Mouse (Mus musculus): ENCODE data around the gene Ppp2r5a. TPM values are rescaled to one million over a fixed set of nuclear protein-coding genes. Genes with fewer than 3 reads are reported as not detected.

Gene Ppp2r5a
- total and polyA plus RNA-seq, 3 experiments: 40.3 to 96.7 (median 62.0) TPM

DNA sequence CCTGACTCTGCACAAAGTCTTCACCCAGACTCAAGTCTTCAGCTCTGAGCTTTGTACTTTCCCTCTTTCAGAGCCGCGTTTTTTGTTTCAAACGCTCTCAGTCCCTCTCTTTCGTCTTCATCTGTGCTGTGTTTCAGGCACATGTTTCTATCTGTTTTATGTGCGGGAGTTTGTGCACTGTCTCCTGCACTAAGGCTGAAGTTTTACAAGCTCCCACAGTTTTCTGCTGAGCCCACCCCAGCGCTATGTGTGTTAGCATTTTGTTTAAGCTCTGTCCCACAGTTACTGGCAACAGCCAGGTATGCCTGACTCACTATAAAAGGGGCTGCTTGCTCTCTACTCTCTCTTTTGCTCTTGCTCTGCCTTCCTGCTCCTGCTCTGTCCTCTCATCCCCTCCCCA lies 16.3 kb upstream of the Ppp2r5a start:
- in situ Hi-C loops (cut with MboI; ENCODE audit: low pct_ligation_motif_present, low pct_unique_long_range_greater_than_20kb, low sequenced_read_pairs) (no loop called here), dilution Hi-C loops (cut with MboI; ENCODE audit: extremely low pct_ligation_motif_present, extremely low pct_unique_long_range_greater_than_20kb, low sequenced_read_pairs) (no loop called here)
- no peak overlapping the region for H3K9ac ChIP-seq (ENCODE audit: insufficient read depth, low read depth)
- no peaks in the 10 kb centered on the region for H3K36me3 ChIP-seq (replicated peaks in 1 of 2; ENCODE audit: control insufficient read depth in 1 of 2, insufficient read depth in 1 of 2, low read length in 1 of 2)
- TF ChIP-seq ZNF384 (IDR thresholded peaks at IDR 0.05; ENCODE audit: low read depth, low read length): no peak
- TF ChIP-seq MXI1 (IDR thresholded peaks at IDR 0.05; ENCODE audit: low read depth, low read length): no peak
- TF ChIP-seq PAX5 (IDR thresholded peaks at IDR 0.05; ENCODE audit: low read length): no peak
- TF ChIP-seq TBP (conservative IDR thresholded peaks at IDR 0.05; ENCODE audit: low read depth, low read length): no peak
- no peak for TF ChIP-seq MAFK (IDR thresholded peaks at IDR 0.05; ENCODE audit: insufficient replicate concordance, low read length)
- TF ChIP-seq MAX (IDR thresholded peaks at IDR 0.05; ENCODE audit: low read length): no peak
- TF ChIP-seq HCFC1 (IDR thresholded peaks at IDR 0.05; ENCODE audit: low read depth, low read length): no peak
- TF ChIP-seq ELF1 (IDR thresholded peaks at IDR 0.05; ENCODE audit: low read depth, low read length): no peak
- TF ChIP-seq MYC (IDR thresholded peaks at IDR 0.05; ENCODE audit: low read depth, low read length): no peak
- no peak for TF ChIP-seq GABPA (IDR thresholded peaks at IDR 0.05; ENCODE audit: insufficient replicate concordance, low read depth, low read length)
- no peak for TF ChIP-seq CHD1 (IDR thresholded peaks at IDR 0.05; ENCODE audit: low read depth, low read length)
- TF ChIP-seq EP300 (IDR thresholded peaks at IDR 0.05; ENCODE audit: low read length): no peak
- no peak overlapping the region for H3K4me3 ChIP-seq (replicated peaks in 1 of 3; ENCODE audit: low read depth in 2 of 3, low read length in 2 of 3, poor library complexity in 1 of 3)
- H3K9me3 ChIP-seq (replicated peaks; ENCODE audit: low read length): no peaks in the 10 kb centered on the region
- H3K27ac ChIP-seq (ENCODE audit: insufficient read depth, low read depth): no peak overlapping the region
- DNase-seq (ENCODE audit: extremely low read depth): no peak
- H3K4me1 ChIP-seq (ENCODE audit: control insufficient read depth in 1 of 2, insufficient read depth in 2 of 2): peaks cover 7 to 37% of the 10 kb centered on the region in 2 experiments; a peak in 3 of 4 replicates
- H3K79me2 ChIP-seq (replicated peaks; ENCODE audit: control insufficient read depth, extremely low read depth, insufficient read depth, poor library complexity, severe bottlenecking): no peaks in the 10 kb centered on the region
- H3K4me2 ChIP-seq (ENCODE audit: insufficient read depth, low read depth, poor library complexity, severe bottlenecking): no peak overlapping the region
- H3K27me3 ChIP-seq (replicated peaks): no peaks in the 10 kb centered on the region

- dilution Hi-C loops (cut with MboI; ENCODE audit: extremely low pct_ligation_motif_present, extremely low pct_unique_long_range_greater_than_20kb, low sequenced_read_pairs): no loop called here
- H3K27ac ChIP-seq (ENCODE audit: insufficient read depth, low read depth): no peak overlapping the region
- H3K36me3 ChIP-seq (replicated peaks in 1 of 2; ENCODE audit: control insufficient read depth in 1 of 2, insufficient read depth in 1 of 2, low read length in 1 of 2): no peaks in the 10 kb centered on the region
- H3K27me3 ChIP-seq (replicated peaks): no peaks in the 10 kb centered on the region
- no peaks in the 10 kb centered on the region for H3K9me3 ChIP-seq (replicated peaks; ENCODE audit: low read length)
- TF ChIP-seq MEF2A (IDR thresholded peaks at IDR 0.05; ENCODE audit: borderline replicate concordance, low read depth, low read length) (no peak), BHLHE40 (IDR thresholded peaks at IDR 0.05; ENCODE audit: low read depth, low read length) (no peak), USF1 (IDR thresholded peaks at IDR 0.05; ENCODE audit: low read depth, low read length) (no peak), NRF1 (IDR thresholded peaks at IDR 0.05; ENCODE audit: low read depth, low read length) (no peak), SIN3A (IDR thresholded peaks at IDR 0.05; ENCODE audit: low read length) (no peak), PAX5 (IDR thresholded peaks at IDR 0.05; ENCODE audit: low read length) (no peak), ZNF384 (IDR thresholded peaks at IDR 0.05; ENCODE audit: low read depth, low read length) (no peak), MAZ (IDR thresholded peaks at IDR 0.05; ENCODE audit: low read depth, low read length) (no peak), MAFK (IDR thresholded peaks at IDR 0.05; ENCODE audit: insufficient replicate concordance, low read length) (no peak), MYC (IDR thresholded peaks at IDR 0.05; ENCODE audit: low read depth, low read length) (no peak), SMC3 (IDR thresholded peaks at IDR 0.05; ENCODE audit: low read depth, low read length) (no peak), IRF4 (IDR thresholded peaks at IDR 0.05; ENCODE audit: low read depth, low read length) (no peak), RCOR1 (conservative IDR thresholded peaks at IDR 0.05; ENCODE audit: low read depth, low read length) (no peak), TBP (conservative IDR thresholded peaks at IDR 0.05; ENCODE audit: low read depth, low read length) (no peak)
- no peak overlapping the region for H3K4me3 ChIP-seq (replicated peaks in 1 of 3; ENCODE audit: low read depth in 2 of 3, low read length in 2 of 3, poor library complexity in 1 of 3)
- no peak for DNase-seq (ENCODE audit: extremely low read depth)
- H3K79me2 ChIP-seq (replicated peaks; ENCODE audit: control insufficient read depth, extremely low read depth, insufficient read depth, poor library complexity, severe bottlenecking): no peaks in the 10 kb centered on the region
- no peak overlapping the region for H3K9ac ChIP-seq (ENCODE audit: insufficient read depth, low read depth)
- in situ Hi-C loops (cut with MboI; ENCODE audit: low pct_ligation_motif_present, low pct_unique_long_range_greater_than_20kb, low sequenced_read_pairs): no loop called here
- no peak overlapping the region for H3K4me2 ChIP-seq (ENCODE audit: insufficient read depth, low read depth, poor library complexity, severe bottlenecking)
- H3K4me1 ChIP-seq (ENCODE audit: control insufficient read depth in 1 of 2, insufficient read depth in 2 of 2): peaks cover 7 to 37% of the 10 kb centered on the region in 2 experiments; a peak in 3 of 4 replicates
Observed at GRCm38 (mm10) chr1:191418936-191419335, 15.9 kb upstream of the Ppp2r5a start.

Data from CH12.LX (cell line).